Mouse (Mus musculus): ENCODE measurements around the gene Gpr141. TPM values are rescaled to one million over a fixed set of nuclear protein-coding genes. Genes with fewer than 3 reads are reported as not detected.

Gpr141 gene
- polyA plus RNA-seq (2012; rRNA removed) = 1.6 and 2.3 TPM in 2 replicates

GRCm38 (mm10) chr13:19824071-19824470 lies at the start of gene Gpr141:
Gpr141 (minus strand) TSS chr13:19824257.

Other genes starting within 250 kb of the Gpr141 start
- gene Epdr1, start 204.3 kb downstream of the Gpr141 start, polyA plus RNA-seq (2012; rRNA removed) = 4.9 and 5.9 TPM in 2 replicates
- 0.87 and 1.3 TPM in 2 replicates for gene Sfrp4, start 201.2 kb downstream of the Gpr141 start, polyA plus RNA-seq (2012; rRNA removed)
- gene Nme8, start 126.5 kb downstream of the Gpr141 start, polyA plus RNA-seq (2012; rRNA removed) = not detected in 2 replicates